Mouse (Mus musculus) stomach, embryonic 16.5 days (tissue): ENCODE results near the gene Zbtb44. TPM values are rescaled to one million over a fixed set of nuclear protein-coding genes. Genes with fewer than 3 reads are reported as not detected.
"Not testable (repeated sequence)": the region's sequence is repeated elsewhere in the genome, so short reads cannot be mapped to it uniquely, and the experiment has no call there.

Source experiments
- ATAC-seq: fragments of 200-750 bp; cut with Nextera tagmentation; 2 replicates; pipeline ENCODE4 v1.8.0; 2017; ENCODE audit warnings: moderate number of reproducible peaks, moderate TSS enrichment; ENCODE audit not compliant: insufficient read depth, low FRiP score
- H3K27ac ChIP-seq: fragments of 300-500 bp; sonication (generic); 2 replicates; pipeline ENCODE4 v1.5.1; 2014; ENCODE audit warnings: low read length
- H3K27me3 ChIP-seq: fragments of 300-500 bp; sonication (generic); 2 replicates; pipeline ENCODE4 v1.6.1; 2014; ENCODE audit warnings: low read length, control low read depth, mixed read lengths; ENCODE audit not compliant: control insufficient read depth, insufficient read depth
- H3K36me3 ChIP-seq: fragments of 300-500 bp; sonication (generic); 2 replicates; pipeline ENCODE4 v1.6.1; 2014; ENCODE audit warnings: low read length; ENCODE audit not compliant: control insufficient read depth, insufficient read depth
- H3K4me1 ChIP-seq: fragments of 300-500 bp; sonication (generic); 2 replicates; pipeline ENCODE4 v1.6.1; 2014; ENCODE audit warnings: low read length, control low read depth, mixed read lengths; ENCODE audit not compliant: control insufficient read depth, insufficient read depth
- H3K4me2 ChIP-seq: fragments of 300-500 bp; sonication (generic); 2 replicates; pipeline ENCODE4 v1.6.1; 2014; ENCODE audit warnings: low read depth, low read length, mixed read lengths
- H3K4me3 ChIP-seq: fragments of 300-500 bp; sonication (generic); replicated peaks from 2 replicates; pipeline ENCODE4 v1.5.1; 2014; ENCODE audit warnings: mild to moderate bottlenecking, low read length
- H3K9ac ChIP-seq: fragments of 300-500 bp; sonication (generic); 2 replicates; pipeline ENCODE4 v1.6.1; 2014; ENCODE audit warnings: low read length
- H3K9me3 ChIP-seq: fragments of 300-500 bp; sonication (generic); replicated peaks from 2 replicates; pipeline ENCODE4 v1.6.1; 2016; ENCODE audit warnings: low read length, control low read depth; ENCODE audit not compliant: control insufficient read depth
- whole genome bisulfite sequencing: fragments of 180-500 bp; shearing (Covaris S2); extraction: QIAGEN DNeasy Blood & Tissue Kit; methylation state at CpG from one replicate; pipeline ENCODE4 v1.1.7; 2014; 5-methylcytosine and 5-hydroxymethylcytosine counted together
- polyA plus RNA-seq: library from polyadenylated mRNA; unstranded; fragments of >200 nt; fragmentation: Nextera tagmentation; extraction: Ambion mirVana; gene quantifications from 2 replicates; pipeline ENCODE4 v1.2.1, GENCODE M21; 2015

Zbtb44 gene
- polyA plus RNA-seq, 1 experiment from 2014 or later, result 5.8 TPM

GRCm38 (mm10) chr9:31032546-31032945, 2.1 kb downstream of the Zbtb44 start:
- no peaks in the 10 kb centered on the region for H3K27me3 ChIP-seq
- no peak overlapping the region for H3K4me3 ChIP-seq
- ATAC-seq, result no peak
- no peak overlapping the region for H3K9ac ChIP-seq
- H3K4me1 ChIP-seq, result peaks cover 12% of the 10 kb centered on the region
- H3K36me3 ChIP-seq, result no peaks in the 10 kb centered on the region
- no peaks in the 10 kb centered on the region for H3K9me3 ChIP-seq
- peak overlapping the region; percentile 34; the same call in 1 of the 2 replicates for H3K4me2 ChIP-seq
- no peak overlapping the region for H3K27ac ChIP-seq

GRCm38 (mm10) chr9:31050208-31050607, 19.8 kb downstream of the Zbtb44 start:
- H3K4me3 ChIP-seq, result no peak overlapping the region
- H3K9ac ChIP-seq, result no peak overlapping the region
- H3K36me3 ChIP-seq, result 0 out of 2 replicates have a peak, but pooled peaks cover 5% of the 10 kb centered on the region
- no peaks in the 10 kb centered on the region for H3K9me3 ChIP-seq
- H3K27ac ChIP-seq, result no peak overlapping the region
- no peaks in the 10 kb centered on the region for H3K4me1 ChIP-seq
- no peaks in the 10 kb centered on the region for H3K27me3 ChIP-seq
- 93% methylated on average over 5 of the region's 5 CpGs for WGBS
- no peak for ATAC-seq
- no peak overlapping the region for H3K4me2 ChIP-seq

- ATAC-seq, H3K27ac ChIP-seq, H3K4me2 ChIP-seq, H3K4me1 ChIP-seq, H3K9me3 ChIP-seq, H3K27me3 ChIP-seq, H3K9ac ChIP-seq, H3K4me3 ChIP-seq, H3K36me3 ChIP-seq: not testable (repeated sequence)
- 86% methylated on average over 6 of the region's 6 CpGs for WGBS
Measured at GRCm38 (mm10) chr9:31051509-31051908, 21.1 kb downstream of the Zbtb44 start.

GRCm38 (mm10) chr9:31058723-31059122, 28.3 kb downstream of the Zbtb44 start:
- Histone ChIP-seq H3K4me2 (no peak overlapping the region), H3K36me3 (peaks cover 9% of the 10 kb centered on the region; the same call in 1 of the 2 replicates), H3K27me3 (no peaks in the 10 kb centered on the region), H3K9me3 (no peaks in the 10 kb centered on the region), H3K27ac (no peak overlapping the region), H3K4me3 (no peak overlapping the region), H3K4me1 (no peaks in the 10 kb centered on the region), H3K9ac (no peak overlapping the region)
- 56% methylated on average over 2 of the region's 2 CpGs for WGBS
- ATAC-seq, result no peak

- no peaks in the 10 kb centered on the region for H3K4me1 ChIP-seq
Measured at GRCm38 (mm10) chr9:31070706-31071105, 40.3 kb downstream of the Zbtb44 start.

GRCm38 (mm10) chr9:31072256-31072655, 41.8 kb downstream of the Zbtb44 start:
- no peak overlapping the region for H3K4me3 ChIP-seq
- no peak for ATAC-seq
- no peak overlapping the region for H3K27ac ChIP-seq
- no peaks in the 10 kb centered on the region for H3K9me3 ChIP-seq
- H3K9ac ChIP-seq, result no peak overlapping the region
- no peak overlapping the region for H3K4me2 ChIP-seq
- no peaks in the 10 kb centered on the region for H3K27me3 ChIP-seq
- H3K4me1 ChIP-seq, result no peaks in the 10 kb centered on the region
- no peaks in the 10 kb centered on the region for H3K36me3 ChIP-seq
- 83% methylated on average over 5 of the region's 5 CpGs for WGBS

More at GRCm38 (mm10) chr9:31070706-31071105, 40.3 kb downstream of the Zbtb44 start:
- Histone ChIP-seq H3K36me3 (no peaks in the 10 kb centered on the region), H3K9me3 (no peaks in the 10 kb centered on the region), H3K27ac (no peak overlapping the region), H3K4me3 (no peak overlapping the region), H3K27me3 (no peaks in the 10 kb centered on the region), H3K4me2 (no peak overlapping the region), H3K9ac (no peak overlapping the region)
- no peak for ATAC-seq
- 95% methylated on average over 8 of the region's 8 CpGs for WGBS

- H3K36me3 ChIP-seq, result no peaks in the 10 kb centered on the region
Measured at GRCm38 (mm10) chr9:31073797-31074196, 43.4 kb downstream of the Zbtb44 start.

GRCm38 (mm10) chr9:31074836-31075235, 44.4 kb downstream of the Zbtb44 start:
- 93% methylated on average over 10 of the region's 10 CpGs for WGBS
- Histone ChIP-seq H3K27ac (no peak overlapping the region), H3K9ac (no peak overlapping the region), H3K9me3 (no peaks in the 10 kb centered on the region), H3K27me3 (no peaks in the 10 kb centered on the region), H3K4me2 (no peak overlapping the region), H3K4me3 (no peak overlapping the region), H3K36me3 (no peaks in the 10 kb centered on the region), H3K4me1 (no peaks in the 10 kb centered on the region)
- no peak for ATAC-seq

More at GRCm38 (mm10) chr9:31073797-31074196, 43.4 kb downstream of the Zbtb44 start:
- WGBS, result 86% methylated on average over 7 of the region's 7 CpGs
- H3K4me1 ChIP-seq, result no peaks in the 10 kb centered on the region
- no peak overlapping the region for H3K9ac ChIP-seq
- no peak for ATAC-seq
- H3K27me3 ChIP-seq, result no peaks in the 10 kb centered on the region
- H3K4me2 ChIP-seq, result no peak overlapping the region
- no peak overlapping the region for H3K27ac ChIP-seq
- H3K4me3 ChIP-seq, result no peak overlapping the region
- H3K9me3 ChIP-seq, result no peaks in the 10 kb centered on the region

GRCm38 (mm10) chr9:31080726-31081125, 50.3 kb downstream of the Zbtb44 start:
- H3K36me3 ChIP-seq, result no peaks in the 10 kb centered on the region
- no peak overlapping the region for H3K4me2 ChIP-seq
- ATAC-seq, result no peak
- H3K27me3 ChIP-seq, result no peaks in the 10 kb centered on the region
- no peaks in the 10 kb centered on the region for H3K9me3 ChIP-seq
- no peaks in the 10 kb centered on the region for H3K4me1 ChIP-seq
- H3K4me3 ChIP-seq, result no peak overlapping the region
- no peak overlapping the region for H3K9ac ChIP-seq
- 52% methylated on average over 6 of the region's 6 CpGs for WGBS
- H3K27ac ChIP-seq, result no peak overlapping the region
